Mouse (Mus musculus) liver, adult 2 months (tissue): Measurements from ENCODE around the gene Pkn1.

Source experiments
- CTCF ChIP-seq: fragments of 200-500 bp; IDR thresholded peaks from 2 replicates; pipeline ENCODE4 v1.5.1; 2011; ENCODE audit warnings: low read depth, low read length, control low read depth
- POLR2A ChIP-seq: fragments of 200-500 bp; IDR thresholded peaks from 2 replicates; pipeline ENCODE4 v1.6.1; 2011; ENCODE audit warnings: low read length, control low read depth; ENCODE audit not compliant: insufficient read depth; ENCODE audit errors: extremely low read depth

DNA sequence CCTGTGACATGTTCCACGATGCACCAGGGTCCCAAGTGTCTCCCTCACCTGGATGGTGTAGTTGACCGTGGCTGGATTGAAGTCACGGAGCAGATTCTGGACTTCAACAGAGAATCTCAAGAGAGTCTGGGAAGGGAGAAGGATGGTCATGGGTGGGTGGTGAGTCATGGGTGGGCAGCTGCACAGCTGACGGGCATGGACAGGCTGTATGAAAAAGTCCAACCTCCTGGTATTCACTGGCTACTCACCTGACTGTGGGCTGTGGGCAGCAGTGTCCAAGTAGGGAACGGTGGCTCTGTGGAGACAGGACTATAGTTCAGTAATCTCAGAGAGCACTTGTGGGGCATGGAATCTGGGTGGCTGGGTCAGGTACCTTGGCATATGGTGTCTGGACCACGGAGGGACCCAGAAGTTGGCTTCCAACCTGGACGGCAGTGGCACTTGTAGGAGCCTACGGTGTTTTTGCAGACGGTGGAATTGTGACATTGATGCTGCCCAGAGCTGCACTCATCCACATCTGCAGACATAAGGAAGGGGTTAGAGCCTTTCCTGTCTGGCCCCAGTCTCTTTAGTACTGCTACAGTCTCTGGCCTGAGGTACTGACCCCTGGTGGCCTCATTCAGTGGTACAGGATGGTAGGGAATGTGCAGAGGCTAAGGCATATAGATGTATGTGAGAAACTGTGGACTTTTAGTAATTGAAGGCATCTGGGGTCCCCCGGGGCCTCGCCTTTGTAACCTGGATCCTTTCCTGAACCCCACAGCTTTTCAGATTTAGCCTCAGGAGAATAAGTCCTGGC, 30.2 kb upstream of the Pkn1 start:
- peak; percentile 51 for TF ChIP-seq CTCF
- no peak for TF ChIP-seq POLR2A
